Mouse (Mus musculus): ENCODE measurements around the gene Alkbh6. TPM values are rescaled to one million over a fixed set of nuclear protein-coding genes. Genes with fewer than 3 reads are reported as not detected.
A peak's percentile ranks its signal among the peaks of the same experiment; 100 is the strongest.

Alkbh6 gene
- polyA plus RNA-seq, 1 experiment, result 28.7 TPM

GRCm38 (mm10) chr7:30295103-30295502 is 13.4 kb upstream of the Alkbh6 start:
- no peaks in the 10 kb centered on the region for H3K79me3 ChIP-seq (ENCODE audit: low read depth)
- TF ChIP-seq MAX (IDR thresholded peaks at IDR 0.05), result no peak
- TF ChIP-seq USF1 (IDR thresholded peaks at IDR 0.05; ENCODE audit: low read depth), result no peak
- TF ChIP-seq MYOG (IDR thresholded peaks at IDR 0.05; ENCODE audit: control insufficient read depth, extremely low read depth, insufficient read length), result no peak
- H3K27me3 ChIP-seq (ENCODE audit: control insufficient read depth, insufficient read depth, insufficient read length), result no peaks in the 10 kb centered on the region
- no peak overlapping the region for H3K4me3 ChIP-seq (ENCODE audit: insufficient read depth, poor library complexity, severe bottlenecking)
- H3K79me2 ChIP-seq (ENCODE audit: control insufficient read depth, insufficient read depth), result no peaks in the 10 kb centered on the region
- no peaks in the 10 kb centered on the region for H3K36me3 ChIP-seq (ENCODE audit: control insufficient read depth, insufficient read depth)
- H3ac ChIP-seq (ENCODE audit: control insufficient read depth, insufficient read length, low read depth), result no peak overlapping the region

GRCm38 (mm10) chr7:30296816-30297215 is 11.7 kb upstream of the Alkbh6 start:
- Histone ChIP-seq H3ac (ENCODE audit: control insufficient read depth, insufficient read length, low read depth) (no peak overlapping the region), H3K36me3 (ENCODE audit: control insufficient read depth, insufficient read depth) (no peaks in the 10 kb centered on the region), H3K79me2 (ENCODE audit: control insufficient read depth, insufficient read depth) (no peaks in the 10 kb centered on the region), H3K79me3 (ENCODE audit: low read depth) (no peaks in the 10 kb centered on the region), H3K4me3 (ENCODE audit: insufficient read depth, poor library complexity, severe bottlenecking) (no peak overlapping the region), H3K27me3 (ENCODE audit: control insufficient read depth, insufficient read depth, insufficient read length) (no peaks in the 10 kb centered on the region)
- TF ChIP-seq MYOD1 (IDR thresholded peaks at IDR 0.05; ENCODE audit: control insufficient read depth, insufficient read length, low read depth) (no peak), USF1 (IDR thresholded peaks at IDR 0.05; ENCODE audit: low read depth) (no peak), CTCF (IDR thresholded peaks at IDR 0.05; ENCODE audit: control insufficient read depth, insufficient read depth, insufficient read length) (no peak), MYOG (IDR thresholded peaks at IDR 0.05; ENCODE audit: control insufficient read depth, extremely low read depth, insufficient read length) (no peak), CEBPB (IDR thresholded peaks at IDR 0.05; ENCODE audit: low read depth) (no peak), FOSL1 (IDR thresholded peaks at IDR 0.05; ENCODE audit: insufficient read depth, low read length, poor library complexity, severe bottlenecking) (no peak), MAX (IDR thresholded peaks at IDR 0.05) (no peak)

DNA sequence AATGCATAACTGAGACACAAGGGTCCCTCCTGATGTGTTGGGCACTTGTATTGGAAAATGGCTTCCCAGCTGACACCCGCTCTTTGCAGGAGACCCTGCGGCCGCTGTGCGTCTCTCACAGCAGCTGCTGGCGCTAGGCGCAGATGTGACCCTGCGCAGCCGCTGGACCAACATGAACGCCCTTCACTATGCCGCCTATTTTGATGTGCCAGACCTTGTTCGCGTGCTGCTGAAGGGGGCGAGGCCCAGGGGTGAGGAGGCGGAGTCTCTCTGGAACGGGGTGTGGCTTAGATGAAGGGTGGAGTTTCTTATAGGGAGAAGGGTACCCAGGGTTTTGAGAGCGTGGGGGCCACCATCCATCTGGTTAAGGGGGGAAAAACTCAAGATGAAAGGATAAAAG is 11.3 kb upstream of the Alkbh6 start:
- H3K27me3 ChIP-seq (ENCODE audit: control insufficient read depth, insufficient read depth, insufficient read length), result no peaks in the 10 kb centered on the region
- TF ChIP-seq USF1 (IDR thresholded peaks at IDR 0.05; ENCODE audit: low read depth) (no peak), MAX (IDR thresholded peaks at IDR 0.05) (no peak), MYOG (IDR thresholded peaks at IDR 0.05; ENCODE audit: control insufficient read depth, extremely low read depth, insufficient read length) (no peak)
- H3K4me3 ChIP-seq (ENCODE audit: insufficient read depth, poor library complexity, severe bottlenecking), result no peak overlapping the region
- H3K79me2 ChIP-seq (ENCODE audit: control insufficient read depth, insufficient read depth), result no peaks in the 10 kb centered on the region
- no peaks in the 10 kb centered on the region for H3K36me3 ChIP-seq (ENCODE audit: control insufficient read depth, insufficient read depth)
- no peaks in the 10 kb centered on the region for H3K79me3 ChIP-seq (ENCODE audit: low read depth)
- no peak overlapping the region for H3ac ChIP-seq (ENCODE audit: control insufficient read depth, insufficient read length, low read depth)

- Histone ChIP-seq H3K36me3 (ENCODE audit: control insufficient read depth, insufficient read depth) (no peaks in the 10 kb centered on the region), H3K79me2 (ENCODE audit: control insufficient read depth, insufficient read depth) (no peaks in the 10 kb centered on the region), H3K27me3 (ENCODE audit: control insufficient read depth, insufficient read depth, insufficient read length) (no peaks in the 10 kb centered on the region), H3K4me3 (ENCODE audit: insufficient read depth, poor library complexity, severe bottlenecking) (no peak overlapping the region), H3K79me3 (ENCODE audit: low read depth) (no peaks in the 10 kb centered on the region), H3ac (ENCODE audit: control insufficient read depth, insufficient read length, low read depth) (no peak overlapping the region)
- TF ChIP-seq MYOD1 (IDR thresholded peaks at IDR 0.05; ENCODE audit: control insufficient read depth, insufficient read length, low read depth) (no peak), CEBPB (IDR thresholded peaks at IDR 0.05; ENCODE audit: low read depth) (no peak), FOSL1 (IDR thresholded peaks at IDR 0.05; ENCODE audit: insufficient read depth, low read length, poor library complexity, severe bottlenecking) (no peak), USF1 (IDR thresholded peaks at IDR 0.05; ENCODE audit: low read depth) (no peak), CTCF (IDR thresholded peaks at IDR 0.05; ENCODE audit: control insufficient read depth, insufficient read depth, insufficient read length) (no peak), MAX (IDR thresholded peaks at IDR 0.05) (no peak), MYOG (IDR thresholded peaks at IDR 0.05; ENCODE audit: control insufficient read depth, extremely low read depth, insufficient read length) (no peak)
Observed at GRCm38 (mm10) chr7:30300914-30301313, 7.6 kb upstream of the Alkbh6 start.

GRCm38 (mm10) chr7:30306083-30306779 is 2.3 kb upstream of the Alkbh6 start:
- Histone ChIP-seq H3K4me3 (ENCODE audit: insufficient read depth, poor library complexity, severe bottlenecking) (no peak overlapping the region), H3K27me3 (ENCODE audit: control insufficient read depth, insufficient read depth, insufficient read length) (no peaks in the 10 kb centered on the region), H3ac (ENCODE audit: control insufficient read depth, insufficient read length, low read depth) (no peak overlapping the region), H3K79me2 (ENCODE audit: control insufficient read depth, insufficient read depth) (peaks cover 5% of the 10 kb centered on the region), H3K36me3 (ENCODE audit: control insufficient read depth, insufficient read depth) (no peaks in the 10 kb centered on the region), H3K79me3 (ENCODE audit: low read depth) (no peaks in the 10 kb centered on the region)
- TF ChIP-seq MYOD1 (IDR thresholded peaks at IDR 0.05; ENCODE audit: control insufficient read depth, insufficient read length, low read depth), result no peak
- TF ChIP-seq USF1 (IDR thresholded peaks at IDR 0.05; ENCODE audit: low read depth), result no peak
- TF ChIP-seq FOSL1 (IDR thresholded peaks at IDR 0.05; ENCODE audit: insufficient read depth, low read length, poor library complexity, severe bottlenecking), result no peak
- no peak for TF ChIP-seq MYOG (IDR thresholded peaks at IDR 0.05; ENCODE audit: control insufficient read depth, extremely low read depth, insufficient read length)
- no peak for TF ChIP-seq CEBPB (IDR thresholded peaks at IDR 0.05; ENCODE audit: low read depth)
- TF ChIP-seq MAX (IDR thresholded peaks at IDR 0.05), result no peak
- TF ChIP-seq CTCF (IDR thresholded peaks at IDR 0.05; ENCODE audit: control insufficient read depth, insufficient read depth, insufficient read length), result no peak

DNA sequence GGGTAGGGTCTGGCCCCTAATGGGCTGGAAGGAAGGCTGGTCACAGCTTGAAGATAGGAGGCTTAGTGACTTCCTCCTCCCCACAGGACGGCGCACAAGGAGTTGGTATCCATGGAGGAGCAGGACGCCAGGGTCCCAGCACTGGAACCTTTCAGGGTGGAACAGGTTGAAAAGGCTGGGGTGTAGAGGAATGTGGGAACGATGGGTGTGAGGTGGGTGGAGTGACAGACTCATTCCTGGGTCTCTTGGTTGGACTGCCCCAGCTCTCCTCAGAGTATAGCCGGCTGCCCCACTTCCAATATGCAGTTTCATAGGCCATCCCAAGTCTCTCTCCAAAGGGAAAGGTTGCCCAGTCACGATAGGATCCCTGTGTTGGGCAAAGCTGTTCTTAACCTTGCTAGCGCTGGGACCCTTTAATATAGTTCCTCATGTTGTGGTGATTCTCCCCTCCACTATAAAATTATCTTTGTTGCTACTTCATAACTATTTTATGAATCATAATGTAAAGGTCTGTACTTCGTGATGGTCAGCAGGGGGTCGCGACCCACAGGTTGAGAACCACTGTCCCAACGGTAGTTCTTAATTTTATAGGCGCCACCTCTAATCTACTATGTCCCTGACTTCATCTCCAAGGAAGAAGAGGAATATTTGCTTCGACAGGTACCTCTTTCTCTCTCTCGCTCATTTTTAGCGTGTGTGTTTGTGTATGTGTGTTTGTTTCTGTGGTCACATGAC is 1.0 kb downstream of the Alkbh6 start:
- peaks cover 5% of the 10 kb centered on the region for H3K79me2 ChIP-seq (ENCODE audit: control insufficient read depth, insufficient read depth)
- no peaks in the 10 kb centered on the region for H3K36me3 ChIP-seq (ENCODE audit: control insufficient read depth, insufficient read depth)
- no peaks in the 10 kb centered on the region for H3K27me3 ChIP-seq (ENCODE audit: control insufficient read depth, insufficient read depth, insufficient read length)
- TF ChIP-seq CTCF (IDR thresholded peaks at IDR 0.05; ENCODE audit: control insufficient read depth, insufficient read depth, insufficient read length), result no peak
- TF ChIP-seq MYOG (IDR thresholded peaks at IDR 0.05; ENCODE audit: control insufficient read depth, extremely low read depth, insufficient read length), result no peak
- TF ChIP-seq FOSL1 (IDR thresholded peaks at IDR 0.05; ENCODE audit: insufficient read depth, low read length, poor library complexity, severe bottlenecking), result no peak
- TF ChIP-seq CEBPB (IDR thresholded peaks at IDR 0.05; ENCODE audit: low read depth), result no peak
- TF ChIP-seq MAX (IDR thresholded peaks at IDR 0.05), result no peak
- TF ChIP-seq MYOD1 (IDR thresholded peaks at IDR 0.05; ENCODE audit: control insufficient read depth, insufficient read length, low read depth), result no peak
- no peak for TF ChIP-seq USF1 (IDR thresholded peaks at IDR 0.05; ENCODE audit: low read depth)
- H3K79me3 ChIP-seq (ENCODE audit: low read depth), result no peaks in the 10 kb centered on the region
- peak overlapping the region; percentile 60 for H3K4me3 ChIP-seq (ENCODE audit: insufficient read depth, poor library complexity, severe bottlenecking)
- H3ac ChIP-seq (ENCODE audit: control insufficient read depth, insufficient read length, low read depth), result peak overlapping the region; percentile 66
